Mouse (Mus musculus): ENCODE results near the gene Astl. TPM values are rescaled to one million over a fixed set of nuclear protein-coding genes. Genes with fewer than 3 reads are reported as not detected.

Astl gene
- total and polyA plus RNA-seq, 3 experiments: not detected

GRCm38 (mm10) chr2:127338012-127338411, 427 bp upstream of the Astl start:
- no peak overlapping the region for H3K27ac ChIP-seq (ENCODE audit: control insufficient read depth, low read depth, low read length)
- no peak for DNase-seq (ENCODE audit: low read depth, low spot score)
- H3K4me1 ChIP-seq (ENCODE audit: control insufficient read depth in 1 of 2, insufficient read depth in 2 of 2, low read length in 2 of 2): peaks cover 0 to 20% of the 10 kb centered on the region in 2 experiments; a peak in 3 of 4 replicates
- no peaks in the 10 kb centered on the region for H3K9me3 ChIP-seq (replicated peaks; ENCODE audit: insufficient read depth, low read length)
- TF ChIP-seq MAZ (IDR thresholded peaks at IDR 0.05; ENCODE audit: low read depth, low read length): no peak
- TF ChIP-seq MYC (IDR thresholded peaks at IDR 0.05; ENCODE audit: low read depth, low read length): no peak
- TF ChIP-seq ELF1 (IDR thresholded peaks at IDR 0.05; ENCODE audit: low read depth, low read length): no peak
- no peak for TF ChIP-seq ZNF384 (IDR thresholded peaks at IDR 0.05; ENCODE audit: low read depth, low read length)
- no peak for TF ChIP-seq POLR2A (IDR thresholded peaks at IDR 0.05; ENCODE audit: control insufficient read depth in 1 of 2, insufficient read depth in 1 of 2, low read depth in 1 of 2, low read length in 2 of 2, poor library complexity in 1 of 2)
- no peak for TF ChIP-seq BHLHE40 (IDR thresholded peaks at IDR 0.05; ENCODE audit: borderline replicate concordance, low read depth, low read length)
- no peak for TF ChIP-seq HCFC1 (IDR thresholded peaks at IDR 0.05; ENCODE audit: low read depth, low read length)
- TF ChIP-seq CHD1 (IDR thresholded peaks at IDR 0.05; ENCODE audit: low read depth, low read length): no peak
- no peak for TF ChIP-seq NRF1 (IDR thresholded peaks at IDR 0.05; ENCODE audit: insufficient read depth, low read depth, low read length, poor library complexity, severe bottlenecking)
- TF ChIP-seq USF1 (IDR thresholded peaks at IDR 0.05; ENCODE audit: low read depth, low read length): no peak
- no peak for TF ChIP-seq GATA1 (IDR thresholded peaks at IDR 0.05; ENCODE audit: low read depth, low read length)
- no peak for TF ChIP-seq SMC3 (IDR thresholded peaks at IDR 0.05; ENCODE audit: low read depth, low read length)
- no peak for TF ChIP-seq TAL1 (IDR thresholded peaks at IDR 0.05; ENCODE audit: low read length)
- TF ChIP-seq MYB (IDR thresholded peaks at IDR 0.05; ENCODE audit: low read depth, low read length): no peak
- TF ChIP-seq MAFK (IDR thresholded peaks at IDR 0.05; ENCODE audit: borderline replicate concordance, low read depth, low read length): no peak
- no peak for TF ChIP-seq ETS1 (IDR thresholded peaks at IDR 0.05; ENCODE audit: low read depth, low read length)
- no peak for TF ChIP-seq KAT2A (conservative IDR thresholded peaks at IDR 0.05; ENCODE audit: low read depth, low read length)
- H3K36me3 ChIP-seq (ENCODE audit: control insufficient read depth in 1 of 2, insufficient read depth in 2 of 2, low read length in 2 of 2): peaks cover 0 to 12% of the 10 kb centered on the region in 2 experiments; a peak in 2 of 4 replicates
- H3K4me3 ChIP-seq (ENCODE audit: control insufficient read depth in 1 of 2, insufficient read depth in 1 of 2, low read depth in 2 of 2, low read length in 2 of 2): no peak overlapping the region
- peaks cover 12% of the 10 kb centered on the region for H3K79me2 ChIP-seq (ENCODE audit: control insufficient read depth, insufficient read depth, low read length, poor library complexity)
- no peaks in the 10 kb centered on the region for H3K27me3 ChIP-seq (ENCODE audit: control insufficient read depth in 1 of 2, insufficient read depth in 2 of 2, low read length in 2 of 2)
- H3K9ac ChIP-seq (ENCODE audit: control insufficient read depth, low read depth, low read length, poor library complexity, severe bottlenecking): no peak overlapping the region

DNA sequence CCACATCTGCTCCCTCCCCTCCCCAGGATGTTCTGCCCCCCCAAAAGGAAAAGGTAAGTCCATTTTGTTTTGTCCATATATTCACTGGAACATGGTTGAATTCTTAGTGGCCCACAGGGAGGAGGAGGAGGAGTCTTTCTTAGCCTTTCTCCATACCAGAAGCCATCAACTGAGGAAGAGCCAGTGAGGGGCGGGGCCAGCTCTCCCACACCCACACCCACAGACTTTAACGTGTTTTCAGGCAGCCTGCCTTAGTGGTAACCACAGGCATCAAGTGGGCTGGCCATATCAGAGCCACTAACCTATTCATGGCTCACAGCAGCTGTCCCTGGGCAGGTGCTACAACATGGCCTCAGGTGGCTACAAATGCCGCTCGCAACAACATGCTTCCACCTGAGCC, 394 bp downstream of the Astl start:
- no peaks in the 10 kb centered on the region; a peak in 1 of 4 replicates for H3K27me3 ChIP-seq (ENCODE audit: control insufficient read depth in 1 of 2, insufficient read depth in 2 of 2, low read length in 2 of 2)

More for the DNA sequence above, 394 bp downstream of the Astl start:
- Histone ChIP-seq H3K4me1 (ENCODE audit: control insufficient read depth in 1 of 2, insufficient read depth in 2 of 2, low read length in 2 of 2) (peaks cover 0 to 20% of the 10 kb centered on the region in 2 experiments; a peak in 3 of 4 replicates), H3K9ac (ENCODE audit: control insufficient read depth, low read depth, low read length, poor library complexity, severe bottlenecking) (no peak overlapping the region), H3K79me2 (ENCODE audit: control insufficient read depth, insufficient read depth, low read length, poor library complexity) (peaks cover 12% of the 10 kb centered on the region), H3K27ac (ENCODE audit: control insufficient read depth, low read depth, low read length) (no peak overlapping the region), H3K9me3 (replicated peaks; ENCODE audit: insufficient read depth, low read length) (no peaks in the 10 kb centered on the region), H3K4me3 (ENCODE audit: control insufficient read depth in 1 of 2, insufficient read depth in 1 of 2, low read depth in 2 of 2, low read length in 2 of 2) (no peak overlapping the region), H3K36me3 (ENCODE audit: control insufficient read depth in 1 of 2, insufficient read depth in 2 of 2, low read length in 2 of 2) (peaks cover 0 to 12% of the 10 kb centered on the region in 2 experiments; a peak in 2 of 4 replicates)
- DNase-seq (ENCODE audit: low read depth, low spot score): peak; percentile 42
- no peak for TF ChIP-seq NRF1 (IDR thresholded peaks at IDR 0.05; ENCODE audit: insufficient read depth, low read depth, low read length, poor library complexity, severe bottlenecking)
- TF ChIP-seq POLR2AphosphoS5 (IDR thresholded peaks at IDR 0.05; ENCODE audit: borderline replicate concordance, low read depth, low read length): no peak
- no peak for TF ChIP-seq GABPA (IDR thresholded peaks at IDR 0.05; ENCODE audit: low read depth, low read length)
- TF ChIP-seq KAT2A (conservative IDR thresholded peaks at IDR 0.05; ENCODE audit: low read depth, low read length): no peak
- no peak for TF ChIP-seq ZC3H11A (IDR thresholded peaks at IDR 0.05; ENCODE audit: low read depth, low read length)
- no peak for TF ChIP-seq HCFC1 (IDR thresholded peaks at IDR 0.05; ENCODE audit: low read depth, low read length)
- no peak for TF ChIP-seq TAL1 (IDR thresholded peaks at IDR 0.05; ENCODE audit: low read length)
- TF ChIP-seq E2F4 (IDR thresholded peaks at IDR 0.05; ENCODE audit: borderline replicate concordance, low read depth, low read length): no peak
- TF ChIP-seq MYB (IDR thresholded peaks at IDR 0.05; ENCODE audit: low read depth, low read length): no peak
- no peak for TF ChIP-seq POLR2A (IDR thresholded peaks at IDR 0.05; ENCODE audit: control insufficient read depth in 1 of 2, insufficient read depth in 1 of 2, low read depth in 1 of 2, low read length in 2 of 2, poor library complexity in 1 of 2)
- no peak for TF ChIP-seq EP300 (IDR thresholded peaks at IDR 0.05; ENCODE audit: low read depth in 1 of 2, low read length in 2 of 2)
- no peak for TF ChIP-seq ZMIZ1 (IDR thresholded peaks at IDR 0.05; ENCODE audit: low read depth, low read length)
- TF ChIP-seq USF2 (IDR thresholded peaks at IDR 0.05; ENCODE audit: borderline replicate concordance in 1 of 2, insufficient read depth in 1 of 2, low read depth in 1 of 2, low read length in 2 of 2): no peak
- TF ChIP-seq SIN3A (IDR thresholded peaks at IDR 0.05; ENCODE audit: low read length): no peak
- TF ChIP-seq CHD2 (IDR thresholded peaks at IDR 0.05; ENCODE audit: low read length): no peak
- TF ChIP-seq CHD1 (IDR thresholded peaks at IDR 0.05; ENCODE audit: low read depth, low read length): no peak
- TF ChIP-seq TCF12 (IDR thresholded peaks at IDR 0.05; ENCODE audit: low read depth, low read length): no peak
- TF ChIP-seq POLR2AphosphoS2 (IDR thresholded peaks at IDR 0.05; ENCODE audit: low read length): no peak
